Mouse (Mus musculus) megakaryocyte, embryonic 14.5 days (primary cell): Measurements from ENCODE around the gene Tmem178b. TPM values are rescaled to one million over a fixed set of nuclear protein-coding genes. Genes with fewer than 3 reads are reported as not detected.

Source experiments
- H3K27me3 ChIP-seq: replicated peaks from 2 replicates; pipeline ENCODE3; 2012; ENCODE audit warnings: inconsistent platforms
- H3K36me3 ChIP-seq: replicated peaks from 2 replicates; pipeline ENCODE3; 2012; ENCODE audit warnings: low read length, inconsistent platforms, mixed read lengths
- H3K4me1 ChIP-seq: 2 replicates; pipeline ENCODE4 v1.6.1; 2012; ENCODE audit warnings: inconsistent platforms
- H3K4me3 ChIP-seq: replicated peaks from 2 replicates; pipeline ENCODE3; 2012; ENCODE audit warnings: moderate library complexity, mild to moderate bottlenecking, inconsistent platforms
- H3K9me3 ChIP-seq: 2 replicates; pipeline ENCODE4 v1.6.1; 2012; ENCODE audit warnings: inconsistent platforms
- FLI1 ChIP-seq: IDR thresholded peaks from 2 replicates; pipeline ENCODE4 v1.6.1; 2012; ENCODE audit warnings: low read length, inconsistent platforms, mixed read lengths
- GATA1 ChIP-seq: IDR thresholded peaks from 3 replicates; pipeline ENCODE4 v1.6.1; 2012; ENCODE audit warnings: mixed read lengths, low read length, inconsistent platforms, borderline replicate concordance
- polyA plus RNA-seq: library from polyadenylated mRNA; stranded (reverse); fragments of >175 nt; gene quantifications from 2 replicates; pipeline ENCODE4 v1.2.3, GENCODE M21; 2012; ENCODE audit warnings: low replicate concordance; ENCODE audit not compliant: insufficient read depth

The Tmem178b gene
- polyA plus RNA-seq, 1 experiment = not detected

DNA sequence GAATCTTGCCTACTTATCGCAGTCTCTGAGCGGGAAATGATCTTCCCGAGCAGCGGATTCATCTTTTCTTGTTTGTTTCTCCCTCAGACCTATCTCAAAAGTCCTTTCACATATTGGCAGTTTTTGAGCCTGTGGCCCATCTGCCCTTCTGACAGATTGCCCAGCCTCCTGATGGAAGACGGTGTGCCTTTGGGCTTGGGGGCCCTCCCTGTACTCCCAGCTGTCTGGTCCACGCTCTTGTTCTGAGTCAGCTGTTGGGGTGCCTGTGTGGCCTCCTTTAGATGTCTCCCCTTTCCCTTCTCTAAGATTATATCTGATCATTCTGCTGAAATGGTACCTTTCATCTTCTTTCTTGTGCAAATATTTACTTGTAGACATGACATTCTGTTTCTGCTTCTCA, 195.4 kb downstream of the Tmem178b start:
- TF ChIP-seq FLI1 = no peak
- TF ChIP-seq GATA1 = no peak
- Histone ChIP-seq H3K27me3 (no peaks in the 10 kb centered on the region), H3K4me1 (no peaks in the 10 kb centered on the region), H3K36me3 (no peaks in the 10 kb centered on the region), H3K4me3 (no peak overlapping the region), H3K9me3 (peaks cover 14% of the 10 kb centered on the region)

DNA sequence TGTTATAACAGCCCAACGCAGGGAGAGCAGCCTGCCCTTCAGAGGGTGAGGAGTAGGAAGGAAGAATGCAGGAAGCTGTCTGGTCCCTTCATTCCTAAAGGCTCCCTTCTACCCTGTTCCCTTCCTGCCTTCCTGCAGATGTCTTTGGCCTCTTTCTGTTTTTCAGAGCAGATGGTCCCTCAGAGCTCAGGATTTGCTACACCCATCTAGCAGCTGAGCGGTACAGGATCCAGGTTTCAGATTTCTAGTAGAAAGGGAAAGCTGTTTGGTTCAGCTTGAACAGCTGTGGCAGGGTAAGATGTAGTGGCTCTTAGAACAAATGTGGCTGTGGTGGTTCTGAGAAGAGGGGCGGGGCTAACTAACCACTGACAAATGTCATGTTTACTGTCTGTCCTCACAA, 197.9 kb downstream of the Tmem178b start:
- no peaks in the 10 kb centered on the region for H3K36me3 ChIP-seq
- H3K4me3 ChIP-seq = no peak overlapping the region
- no peaks in the 10 kb centered on the region for H3K4me1 ChIP-seq
- TF ChIP-seq FLI1 (no peak), GATA1 (no peak)
- H3K9me3 ChIP-seq = peaks cover 14% of the 10 kb centered on the region
- no peaks in the 10 kb centered on the region for H3K27me3 ChIP-seq

DNA sequence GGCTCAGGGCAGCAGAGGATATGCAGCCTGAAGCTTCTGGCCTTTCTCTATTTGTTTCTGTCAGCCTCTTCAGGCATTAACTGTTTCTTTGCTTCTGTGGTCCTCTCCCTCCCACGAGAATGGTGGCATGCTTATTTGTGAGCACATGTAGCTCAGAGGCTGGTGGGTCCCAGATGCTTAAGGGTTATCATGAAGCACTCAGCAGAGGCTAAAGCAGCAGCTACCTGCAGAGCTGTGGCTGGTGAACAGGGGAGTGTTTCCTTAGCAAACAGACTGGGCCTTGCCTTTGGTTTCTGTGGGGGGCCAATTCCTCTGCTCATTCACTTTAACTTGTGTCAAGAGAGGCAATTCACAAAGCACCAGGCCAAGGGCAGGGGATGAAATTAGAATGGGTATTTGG, 203.0 kb downstream of the Tmem178b start:
- peaks cover 4% of the 10 kb centered on the region; the same call in 1 of the 2 replicates for H3K9me3 ChIP-seq
- H3K4me1 ChIP-seq = no peaks in the 10 kb centered on the region
- no peaks in the 10 kb centered on the region for H3K36me3 ChIP-seq
- no peaks in the 10 kb centered on the region for H3K27me3 ChIP-seq
- H3K4me3 ChIP-seq = no peak overlapping the region
- TF ChIP-seq GATA1 = no peak
- TF ChIP-seq FLI1 = no peak

DNA sequence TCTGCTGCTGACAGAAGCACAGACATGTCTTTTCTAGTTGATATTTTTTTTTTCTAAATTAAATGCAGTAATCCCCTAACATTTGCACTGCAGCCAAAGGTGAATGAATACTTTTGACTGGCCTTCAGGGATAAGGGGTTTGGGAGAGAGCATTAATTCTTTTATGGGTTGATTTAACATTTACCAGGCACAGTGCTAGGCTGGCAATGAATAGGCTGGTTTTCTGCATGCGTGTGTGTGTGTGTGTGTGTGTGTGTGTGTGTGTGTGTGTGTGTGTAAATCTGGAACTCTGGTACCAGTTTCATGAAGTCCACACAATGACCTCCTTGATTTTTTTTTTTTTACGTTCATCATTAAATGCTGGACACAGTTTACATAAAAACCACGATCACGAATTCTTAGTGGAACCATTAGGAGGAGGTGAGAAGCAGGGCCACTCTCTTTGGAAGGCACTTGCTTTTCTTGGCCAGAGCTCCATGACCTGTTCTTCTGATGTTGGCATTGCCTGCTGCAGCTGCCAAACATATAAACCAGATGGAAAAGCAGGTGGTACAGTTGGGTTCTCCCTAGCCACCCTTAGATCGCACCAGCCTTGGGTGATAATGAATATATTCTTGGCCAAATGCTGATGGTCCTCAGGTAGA, 203.7 kb downstream of the Tmem178b start:
- H3K4me1 ChIP-seq = no peaks in the 10 kb centered on the region
- H3K4me3 ChIP-seq = no peak overlapping the region
- H3K36me3 ChIP-seq = no peaks in the 10 kb centered on the region
- peaks cover 4% of the 10 kb centered on the region; the same call in 1 of the 2 replicates for H3K9me3 ChIP-seq
- TF ChIP-seq FLI1 = no peak
- no peak for TF ChIP-seq GATA1
- no peaks in the 10 kb centered on the region for H3K27me3 ChIP-seq

DNA sequence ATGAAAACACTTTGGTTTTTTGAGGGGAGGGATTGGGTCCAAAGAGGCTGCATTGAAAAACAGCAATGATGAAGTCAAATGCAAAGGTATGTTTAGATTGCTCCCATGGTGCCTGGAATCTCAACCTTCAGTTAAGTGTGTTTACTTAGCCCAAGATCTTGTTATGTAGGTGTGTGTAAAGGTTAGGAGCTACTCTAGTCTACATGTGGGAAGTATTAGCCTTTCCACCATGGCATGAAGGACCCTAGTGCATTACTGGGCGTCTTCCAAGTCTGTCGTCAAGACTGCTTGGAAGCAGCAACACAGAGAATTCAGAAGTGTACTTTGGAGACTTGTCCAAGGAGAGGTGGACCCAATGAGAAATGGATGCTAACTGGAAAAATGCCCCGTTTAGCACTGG, 205.3 kb downstream of the Tmem178b start:
- H3K4me1 ChIP-seq = no peaks in the 10 kb centered on the region
- no peaks in the 10 kb centered on the region for H3K36me3 ChIP-seq
- no peak overlapping the region for H3K4me3 ChIP-seq
- TF ChIP-seq GATA1 (no peak), FLI1 (no peak)
- H3K27me3 ChIP-seq = no peaks in the 10 kb centered on the region
- H3K9me3 ChIP-seq = peaks cover 4% of the 10 kb centered on the region; the same call in 1 of the 2 replicates

DNA sequence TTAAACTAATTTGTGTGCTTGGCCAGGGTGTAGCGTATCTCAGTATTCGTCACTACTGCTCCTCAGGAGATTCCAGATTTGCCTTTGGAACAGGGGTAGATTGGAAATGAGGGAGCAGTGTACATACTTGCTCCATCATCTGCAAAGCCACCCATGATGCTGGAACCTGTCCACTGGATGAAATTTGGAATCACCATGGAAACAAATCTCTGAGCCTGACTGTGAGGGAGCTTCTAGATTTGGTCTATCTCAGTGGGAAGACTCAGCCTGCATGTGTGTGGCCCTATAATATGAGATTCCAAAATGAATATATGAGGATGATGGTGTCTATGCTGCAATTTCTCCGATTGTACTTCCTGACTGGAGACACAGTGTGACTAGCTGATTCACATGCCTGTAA, 210.7 kb downstream of the Tmem178b start:
- no peak overlapping the region for H3K4me3 ChIP-seq
- no peaks in the 10 kb centered on the region for H3K9me3 ChIP-seq
- no peaks in the 10 kb centered on the region for H3K4me1 ChIP-seq
- H3K27me3 ChIP-seq = no peaks in the 10 kb centered on the region
- TF ChIP-seq GATA1 (no peak), FLI1 (no peak)
- H3K36me3 ChIP-seq = no peaks in the 10 kb centered on the region

DNA sequence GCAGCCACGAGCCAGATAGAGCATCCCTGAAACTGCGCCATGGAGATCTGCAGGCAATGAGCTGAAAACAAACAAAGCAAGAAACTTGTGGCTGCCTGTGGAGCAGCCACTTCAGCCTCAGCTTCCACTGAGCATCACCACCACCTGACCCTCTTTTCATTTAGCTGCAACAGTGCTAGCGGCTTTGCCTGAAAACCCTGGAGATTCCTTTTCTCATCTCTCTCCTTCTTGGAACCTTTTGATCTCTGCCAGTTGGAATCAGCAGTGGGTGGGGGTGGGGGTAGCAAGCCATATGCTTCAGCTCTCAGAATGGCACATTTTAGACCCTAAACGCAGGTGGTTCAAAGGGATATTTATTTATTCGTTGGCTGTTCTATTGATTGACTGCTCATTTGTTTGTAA, 218.2 kb downstream of the Tmem178b start:
- H3K4me1 ChIP-seq = no peaks in the 10 kb centered on the region
- no peaks in the 10 kb centered on the region for H3K36me3 ChIP-seq
- H3K9me3 ChIP-seq = no peaks in the 10 kb centered on the region
- no peaks in the 10 kb centered on the region for H3K27me3 ChIP-seq
- H3K4me3 ChIP-seq = no peak overlapping the region
- TF ChIP-seq FLI1 = no peak
- TF ChIP-seq GATA1 = no peak

DNA sequence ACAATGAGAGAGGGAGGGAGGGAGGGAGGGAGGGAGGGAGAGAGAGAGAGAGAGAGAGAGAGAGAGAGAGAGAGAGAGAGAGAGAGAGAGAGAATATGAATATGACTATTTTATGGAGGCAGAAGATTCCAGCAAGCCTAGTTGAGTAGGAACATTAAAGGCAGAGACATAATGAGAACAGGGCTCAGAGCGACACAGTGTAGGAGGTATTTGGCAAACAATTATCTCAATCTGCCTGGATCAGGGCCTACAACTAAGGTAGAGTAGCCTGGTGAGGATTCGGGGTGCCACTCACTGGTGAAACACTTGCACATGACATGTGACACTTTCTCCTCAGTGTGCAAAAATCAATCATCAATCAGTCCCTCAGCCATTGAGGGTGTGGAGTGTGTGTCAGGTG, 225.4 kb downstream of the Tmem178b start:
- H3K27me3 ChIP-seq = no peaks in the 10 kb centered on the region
- H3K4me1 ChIP-seq = no peaks in the 10 kb centered on the region
- no peak for TF ChIP-seq GATA1
- no peak for TF ChIP-seq FLI1
- no peaks in the 10 kb centered on the region for H3K36me3 ChIP-seq
- 0 out of 2 replicates have a peak, but pooled peaks cover 3% of the 10 kb centered on the region for H3K9me3 ChIP-seq
- H3K4me3 ChIP-seq = no peak overlapping the region

DNA sequence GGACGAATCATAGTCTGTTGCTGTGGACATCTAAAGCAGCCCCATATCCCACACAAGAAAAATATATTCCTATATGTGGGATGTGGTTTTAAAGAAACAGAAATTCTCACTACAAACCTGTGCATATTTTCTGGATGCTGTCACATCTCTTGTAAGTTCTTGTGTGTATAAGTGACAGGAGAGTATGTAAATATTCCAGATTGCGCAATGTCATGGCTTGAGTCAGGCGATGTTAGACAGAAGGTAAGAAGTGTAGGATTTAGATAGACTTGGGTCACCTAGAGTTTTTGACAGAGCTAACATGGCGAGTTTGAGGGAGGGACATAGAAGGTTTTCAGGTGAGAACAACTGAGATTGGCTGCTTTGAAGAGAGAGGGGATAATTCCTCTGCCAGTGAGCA, 228.7 kb downstream of the Tmem178b start:
- H3K36me3 ChIP-seq = no peaks in the 10 kb centered on the region
- H3K4me3 ChIP-seq = no peak overlapping the region
- TF ChIP-seq GATA1 (no peak), FLI1 (no peak)
- H3K4me1 ChIP-seq = no peaks in the 10 kb centered on the region
- no peaks in the 10 kb centered on the region for H3K27me3 ChIP-seq
- H3K9me3 ChIP-seq = 0 out of 2 replicates have a peak, but pooled peaks cover 3% of the 10 kb centered on the region

DNA sequence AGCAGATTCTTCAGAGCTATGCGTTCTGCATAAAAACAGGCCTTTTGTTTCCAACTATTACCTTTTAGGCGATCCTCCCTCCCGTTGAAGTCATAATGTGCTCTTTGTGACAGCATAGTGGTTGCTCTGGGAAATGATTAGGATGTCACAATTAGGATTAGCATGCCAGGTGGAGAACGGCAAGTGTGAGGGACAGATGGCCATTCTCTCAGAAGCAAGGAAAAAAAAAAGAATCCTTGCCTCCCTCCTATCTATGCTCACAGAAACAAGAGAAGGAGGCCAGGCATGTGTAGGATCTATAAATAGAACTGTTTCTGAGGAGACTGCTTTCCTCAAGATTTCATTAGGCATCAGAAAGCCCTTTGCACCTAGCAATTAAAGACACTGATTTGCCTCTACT, 229.8 kb downstream of the Tmem178b start:
- Histone ChIP-seq H3K4me1 (no peaks in the 10 kb centered on the region), H3K9me3 (0 out of 2 replicates have a peak, but pooled peaks cover under 1% of the 10 kb centered on the region), H3K4me3 (no peak overlapping the region), H3K36me3 (no peaks in the 10 kb centered on the region), H3K27me3 (no peaks in the 10 kb centered on the region)
- TF ChIP-seq GATA1 (no peak), FLI1 (no peak)
